Mouse (Mus musculus): Measurements from ENCODE around the gene Defa20. TPM values are rescaled to one million over a fixed set of nuclear protein-coding genes. Genes with fewer than 3 reads are reported as not detected.
"Not testable (repeated sequence)": the region's sequence is repeated elsewhere in the genome, so short reads cannot be mapped to it uniquely, and the experiment has no call there.

The Defa20 gene
- polyA plus RNA-seq (2015; fragmentation: Nextera tagmentation; extraction: Ambion mirVana): not detected in 2 replicates

GRCm38 (mm10) chr8:21508958-21509357, at the start of gene Defa20:
Gene Defa20, plus strand, starts transcription at chr8:21509258.
- H3K27ac ChIP-seq (replicated peaks); ATAC-seq (ENCODE audit: low FRiP score, low TSS enrichment); H3K4me2 ChIP-seq (replicated peaks; ENCODE audit: low read depth); H3K27me3 ChIP-seq (ENCODE audit: control insufficient read depth, insufficient read depth, low read length); H3K36me3 ChIP-seq (ENCODE audit: control insufficient read depth, insufficient read depth, low read length); H3K9ac ChIP-seq (ENCODE audit: low read length); H3K9me3 ChIP-seq (ENCODE audit: control insufficient read depth, low read length); H3K4me3 ChIP-seq (ENCODE audit: low read depth, low read length); DNase-seq (ENCODE audit: low spot score); H3K4me1 ChIP-seq (replicated peaks; ENCODE audit: control insufficient read depth, insufficient read depth): not testable (repeated sequence)
- WGBS: no CpG with 5 or more reads among the region's 2 CpGs

GRCm38 (mm10) chr8:21528732-21529131, 19.7 kb downstream of the Defa20 start, which contains the start of gene Defa32:
Gene Defa32, plus strand, starts transcription at chr8:21529032.
- not testable (repeated sequence) for ATAC-seq (ENCODE audit: low FRiP score, low TSS enrichment); H3K27ac ChIP-seq (replicated peaks); H3K4me2 ChIP-seq (replicated peaks; ENCODE audit: low read depth); H3K4me1 ChIP-seq (replicated peaks; ENCODE audit: control insufficient read depth, insufficient read depth); H3K9me3 ChIP-seq (ENCODE audit: control insufficient read depth, low read length); H3K9ac ChIP-seq (ENCODE audit: low read length); H3K4me3 ChIP-seq (ENCODE audit: low read depth, low read length); H3K36me3 ChIP-seq (ENCODE audit: control insufficient read depth, insufficient read depth, low read length); H3K27me3 ChIP-seq (ENCODE audit: control insufficient read depth, insufficient read depth, low read length); DNase-seq (ENCODE audit: low spot score)
- no CpG with 5 or more reads among the region's 2 CpGs for WGBS

Other genes starting within 250 kb of the Defa20 start
- not detected in 2 replicates for gene Defa27, start 193.7 kb upstream of the Defa20 start, polyA plus RNA-seq (2015; fragmentation: Nextera tagmentation; extraction: Ambion mirVana)
- not detected in 2 replicates for gene Defa29, start 182.2 kb upstream of the Defa20 start, polyA plus RNA-seq (2015; fragmentation: Nextera tagmentation; extraction: Ambion mirVana)
- gene Defa2, start 130.7 kb upstream of the Defa20 start, polyA plus RNA-seq (2015; fragmentation: Nextera tagmentation; extraction: Ambion mirVana): not detected in 2 replicates
- not detected in 2 replicates for gene Defa33, start 117.4 kb upstream of the Defa20 start, polyA plus RNA-seq (2015; fragmentation: Nextera tagmentation; extraction: Ambion mirVana)
- not detected in 2 replicates for gene Defa36, start 81.8 kb upstream of the Defa20 start, polyA plus RNA-seq (2015; fragmentation: Nextera tagmentation; extraction: Ambion mirVana)
- not detected in 2 replicates for gene Gm7849, start 52.7 kb upstream of the Defa20 start, polyA plus RNA-seq (2015; fragmentation: Nextera tagmentation; extraction: Ambion mirVana)
- not detected in 2 replicates for gene Defa32, start 19.8 kb downstream of the Defa20 start, polyA plus RNA-seq (2015; fragmentation: Nextera tagmentation; extraction: Ambion mirVana)
- gene Defa37, start 56.1 kb downstream of the Defa20 start, polyA plus RNA-seq (2015; fragmentation: Nextera tagmentation; extraction: Ambion mirVana): not detected in 2 replicates
- gene Defa28, start 73.7 kb downstream of the Defa20 start, polyA plus RNA-seq (2015; fragmentation: Nextera tagmentation; extraction: Ambion mirVana): not detected in 2 replicates
- not detected in 2 replicates for gene Gm7861, start 85.2 kb downstream of the Defa20 start, polyA plus RNA-seq (2015; fragmentation: Nextera tagmentation; extraction: Ambion mirVana)
- gene Defa26, start 108.9 kb downstream of the Defa20 start, polyA plus RNA-seq (2015; fragmentation: Nextera tagmentation; extraction: Ambion mirVana): not detected in 2 replicates
- not detected in 2 replicates for gene Defa17, start 146.5 kb downstream of the Defa20 start, polyA plus RNA-seq (2015; fragmentation: Nextera tagmentation; extraction: Ambion mirVana)
- not detected in 2 replicates for gene Defa34, start 156.5 kb downstream of the Defa20 start, polyA plus RNA-seq (2015; fragmentation: Nextera tagmentation; extraction: Ambion mirVana)
- gene AY761184, start 194.4 kb downstream of the Defa20 start, polyA plus RNA-seq (2015; fragmentation: Nextera tagmentation; extraction: Ambion mirVana): not detected in 2 replicates
- not detected in 2 replicates for gene Defa24, start 225.2 kb downstream of the Defa20 start, polyA plus RNA-seq (2015; fragmentation: Nextera tagmentation; extraction: Ambion mirVana)

Measured in stomach, postnatal 0 days (tissue).